Mouse (Mus musculus): Measurements from ENCODE around the gene Ubac2.

DNA sequence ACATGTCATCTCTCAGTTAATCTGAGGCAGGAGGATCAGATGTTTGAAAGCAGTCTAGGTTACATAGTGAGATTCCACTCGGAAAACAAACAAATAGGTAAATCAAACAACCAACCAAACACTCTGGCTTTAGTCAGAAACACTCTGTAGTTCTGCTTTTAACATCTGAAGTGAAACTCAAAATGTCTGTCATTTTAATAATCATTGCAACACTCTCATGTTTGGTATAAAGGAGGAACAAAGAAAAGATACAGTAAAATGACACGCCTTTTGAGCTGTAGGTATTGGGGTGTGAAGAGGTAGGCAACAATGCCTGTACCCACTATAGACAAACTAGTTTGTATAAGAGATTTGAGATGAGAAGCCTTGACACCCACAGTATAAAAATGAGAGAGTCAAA lies 5.2 kb upstream of the Ubac2 start:
- TF ChIP-seq CTCF (IDR thresholded peaks at IDR 0.05; ENCODE audit: low read depth, low read length) (no peak), POLR2A (IDR thresholded peaks at IDR 0.05; ENCODE audit: borderline replicate concordance, low read depth, low read length) (no peak)
